Mouse (Mus musculus) thymus, postnatal 14 days (tissue): Measurements from ENCODE around the gene Scoc.
"Not testable (repeated sequence)": the region's sequence is repeated elsewhere in the genome, so short reads cannot be mapped to it uniquely, and the experiment has no call there.

Source experiments
- DNase-seq: peaks from one replicate; pipeline ENCODE4 v3.0.0; 2021

Scoc gene

DNA sequence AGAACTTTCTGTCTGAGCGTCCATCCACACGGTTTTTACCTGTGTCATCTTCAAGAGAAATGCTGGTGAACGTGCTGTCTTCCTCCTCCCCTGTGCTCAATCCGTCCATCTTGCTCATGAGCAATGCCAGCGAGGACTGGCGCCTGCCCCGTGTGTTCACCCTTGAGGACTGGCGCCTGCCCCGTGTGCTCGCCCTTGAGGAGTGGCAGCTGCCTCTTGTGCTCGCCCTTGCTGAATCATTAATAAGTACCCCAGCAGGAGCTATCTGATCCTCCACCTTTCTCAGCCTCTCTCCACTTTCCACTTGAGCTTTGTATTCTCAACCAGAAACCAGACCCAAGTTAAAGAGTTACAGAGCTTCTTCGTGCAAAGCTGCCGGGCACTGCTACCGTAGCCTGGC, at the start of gene Scoc:
Gene Scoc (minus strand): TSS at position 170 of the 400 bp plus-strand sequence.
- no peak for DNase-seq

DNA sequence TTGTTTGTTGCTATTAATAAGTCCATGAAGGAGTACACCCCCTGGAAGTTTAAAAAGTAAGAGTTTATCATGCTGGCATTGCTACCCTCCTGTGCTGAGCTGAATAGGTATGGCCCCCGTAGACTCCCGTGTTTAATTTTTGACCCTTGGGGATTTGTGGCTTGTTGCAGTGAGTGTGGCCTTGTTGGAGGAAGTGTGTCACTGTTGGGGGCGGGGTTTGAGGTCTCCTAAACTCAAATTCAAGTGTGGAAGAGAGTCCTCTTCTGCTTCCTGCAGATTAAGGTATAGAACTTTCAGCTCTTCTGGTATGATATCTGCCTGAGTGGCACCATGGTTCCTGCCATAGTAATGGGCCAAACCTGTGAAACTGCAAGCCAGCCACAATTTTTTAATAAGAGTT, 1.4 kb upstream of the Scoc start:
- DNase-seq: no peak

DNA sequence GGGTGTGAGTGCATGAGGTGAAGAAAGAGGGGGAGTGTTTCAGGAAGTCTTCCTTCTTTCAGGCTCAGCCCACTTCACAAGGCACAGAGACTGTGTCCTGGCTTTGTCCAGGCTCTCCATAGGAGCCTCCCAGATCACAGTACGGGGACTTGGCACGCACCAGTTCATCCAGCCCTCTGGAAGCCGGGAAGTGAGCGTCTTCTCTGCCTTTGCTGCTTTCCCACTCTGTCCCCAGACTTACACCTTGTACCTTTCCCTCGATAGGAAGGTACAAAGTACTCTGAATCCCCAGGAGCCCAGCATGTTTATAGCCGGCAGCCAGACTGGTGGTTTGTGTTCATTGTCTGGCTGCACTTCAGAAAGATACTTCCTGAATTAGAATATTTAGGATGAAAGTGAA, 1.1 kb downstream of the Scoc start:
- no peak for DNase-seq

GRCm38 (mm10) chr8:83451056-83451455, 7.1 kb downstream of the Scoc start:
- peak; percentile 16 for DNase-seq

DNA sequence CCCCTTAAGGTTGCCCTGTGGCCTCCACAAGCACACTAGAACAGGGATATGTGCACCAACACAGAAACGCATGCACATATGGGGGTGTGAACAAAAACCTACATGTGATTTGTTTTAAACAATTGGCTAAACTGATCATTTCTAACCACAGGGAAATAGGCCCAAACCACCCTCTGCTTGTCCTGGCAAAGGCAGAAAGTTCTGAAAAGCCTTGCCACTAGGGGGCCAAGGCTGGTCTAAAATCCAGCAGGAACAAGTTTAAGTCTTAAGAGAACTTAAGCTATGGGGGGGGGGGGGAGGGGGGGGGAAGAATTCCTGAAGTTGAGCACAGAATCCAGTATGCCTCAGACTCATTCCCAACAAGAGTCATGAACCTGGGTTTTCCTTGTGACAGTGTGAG, 8.2 kb downstream of the Scoc start:
- peak; percentile 30 for DNase-seq

DNA sequence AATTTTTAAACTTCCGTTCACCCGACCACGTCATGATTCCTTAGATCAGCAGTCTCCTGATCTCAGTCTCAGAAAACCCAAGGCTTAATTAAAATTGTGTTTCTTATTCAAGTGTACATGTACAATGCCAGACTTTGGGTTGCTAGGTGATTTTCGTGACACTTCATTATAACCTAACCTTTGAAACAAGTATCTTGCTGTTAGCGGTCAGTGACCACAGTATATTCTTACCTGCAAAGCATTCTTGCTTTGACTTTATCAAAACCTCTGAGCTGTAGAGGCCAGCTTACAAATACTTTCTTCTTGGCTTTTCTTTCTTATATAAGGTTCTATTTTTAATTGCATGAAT, 15.2 kb downstream of the Scoc start:
- no peak for DNase-seq

GRCm38 (mm10) chr8:83442243-83443051, 15.7 kb downstream of the Scoc start:
- DNase-seq: peak; percentile 98

- no peak for DNase-seq
These were observed 16.4 kb downstream of the Scoc start for GRCm38 (mm10) chr8:83441656-83442242.

- DNase-seq: no peak
These were observed 21.1 kb downstream of the Scoc start for GRCm38 (mm10) chr8:83437077-83437476.

GRCm38 (mm10) chr8:83429071-83429524, 29.1 kb downstream of the Scoc start:
- peak; percentile 42 for DNase-seq

DNA sequence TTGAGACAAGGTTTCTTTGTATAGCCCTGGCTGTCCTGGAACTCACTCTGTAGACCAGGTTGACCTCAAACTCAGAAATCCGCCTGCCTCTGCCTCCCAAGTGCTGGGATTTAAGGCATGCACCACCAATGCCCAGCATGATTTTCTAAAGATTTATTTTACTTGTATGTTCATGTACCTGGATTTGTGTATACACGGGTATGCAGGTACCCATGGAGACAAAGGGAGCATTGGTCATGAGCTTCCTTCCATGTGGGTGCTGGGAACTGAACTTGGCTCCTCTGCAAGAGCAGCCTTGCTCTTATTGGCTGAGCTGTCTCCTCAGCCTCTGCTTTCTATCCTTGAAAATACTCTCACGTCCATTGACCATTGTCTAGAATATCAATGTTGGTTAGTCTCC, 29.6 kb downstream of the Scoc start:
- DNase-seq: not testable (repeated sequence)

GRCm38 (mm10) chr8:83426949-83427348, 31.2 kb downstream of the Scoc start:
- no peak for DNase-seq

DNA sequence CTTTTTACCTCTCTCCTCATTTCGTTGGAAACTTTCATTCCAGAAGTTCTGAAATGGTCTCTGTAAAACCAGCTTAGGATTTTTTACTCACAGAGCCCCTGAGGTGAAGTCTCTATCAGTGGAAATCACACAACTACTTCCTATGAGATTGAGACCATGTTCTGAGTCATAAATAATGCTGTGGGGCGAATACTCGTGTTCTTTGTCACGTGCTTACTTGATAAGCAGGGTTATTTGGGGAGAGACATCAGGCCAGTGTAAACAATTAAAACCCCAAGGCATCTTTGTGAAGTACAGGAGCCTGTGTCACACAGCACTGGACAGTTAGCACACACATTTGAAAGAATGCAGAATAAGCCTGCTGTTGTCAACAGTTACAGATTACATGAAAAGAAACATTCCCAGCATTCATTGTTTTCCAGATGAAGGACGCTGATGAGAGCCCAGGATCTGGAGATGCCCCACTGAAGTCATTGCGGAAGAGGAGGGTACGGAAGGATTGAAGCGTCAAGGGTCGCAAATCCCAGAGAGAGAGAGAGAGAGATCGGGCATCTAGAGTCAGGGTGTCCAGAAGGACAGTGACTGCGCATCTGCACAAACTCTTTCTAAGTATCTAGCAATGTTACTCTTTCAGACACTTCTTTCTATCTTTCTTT, 32.0 kb downstream of the Scoc start:
- no peak for DNase-seq

GRCm38 (mm10) chr8:83425202-83425601, 33.0 kb downstream of the Scoc start:
- DNase-seq: no peak

- DNase-seq: no peak
These were observed 35.0 kb downstream of the Scoc start for GRCm38 (mm10) chr8:83423032-83423825.

- no peak for DNase-seq
These were observed 36.8 kb downstream of the Scoc start for GRCm38 (mm10) chr8:83421354-83421753.

GRCm38 (mm10) chr8:83418805-83419516, 39.2 kb downstream of the Scoc start:
- DNase-seq: no peak

- no peak for DNase-seq
These were observed 40.2 kb downstream of the Scoc start for GRCm38 (mm10) chr8:83417970-83418369.

DNA sequence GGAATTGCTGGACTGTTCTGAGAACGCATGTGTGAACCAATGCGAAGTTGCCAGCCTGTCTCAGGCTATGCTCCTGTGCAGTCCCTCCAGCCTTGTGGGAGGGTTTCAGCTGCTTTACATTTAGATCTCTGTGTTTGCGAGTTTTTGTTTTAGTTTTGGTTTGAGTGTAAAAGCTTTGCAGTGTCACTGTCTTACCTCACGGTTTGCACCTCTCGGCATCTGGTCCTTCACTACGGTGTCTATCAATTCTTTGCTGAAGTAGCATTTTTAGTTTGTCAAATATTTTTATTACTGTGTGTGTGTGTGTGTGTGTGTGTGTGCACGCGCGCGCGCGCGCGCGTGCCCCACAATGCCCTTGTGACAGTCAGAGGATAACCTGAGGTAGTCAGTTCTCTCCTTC, 41.3 kb downstream of the Scoc start:
- DNase-seq: no peak

- DNase-seq: no peak
These were observed 49.7 kb downstream of the Scoc start for GRCm38 (mm10) chr8:83408496-83408895.

DNA sequence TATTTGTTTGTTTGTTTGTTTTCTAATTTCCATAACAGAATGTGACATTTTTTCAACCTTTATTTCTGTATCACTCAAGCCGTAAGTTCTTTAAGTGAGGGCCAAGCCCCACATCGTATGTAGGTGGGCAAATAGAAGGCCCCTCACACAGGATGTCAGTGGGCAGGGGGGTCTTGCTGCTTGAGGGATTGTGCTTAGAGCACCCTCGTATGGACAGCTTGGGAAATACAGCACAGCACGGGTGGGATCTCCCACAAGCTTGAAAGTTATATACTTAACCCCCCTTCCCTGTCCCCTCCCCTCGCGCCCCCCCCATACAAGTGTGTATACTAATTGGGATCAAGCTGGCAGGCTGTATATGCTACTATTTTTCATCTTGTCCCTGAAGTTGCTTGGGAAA, 51.4 kb downstream of the Scoc start:
- peak; percentile 9 for DNase-seq

- no peak for DNase-seq
These were observed 52.6 kb downstream of the Scoc start for GRCm38 (mm10) chr8:83405548-83405947.

DNA sequence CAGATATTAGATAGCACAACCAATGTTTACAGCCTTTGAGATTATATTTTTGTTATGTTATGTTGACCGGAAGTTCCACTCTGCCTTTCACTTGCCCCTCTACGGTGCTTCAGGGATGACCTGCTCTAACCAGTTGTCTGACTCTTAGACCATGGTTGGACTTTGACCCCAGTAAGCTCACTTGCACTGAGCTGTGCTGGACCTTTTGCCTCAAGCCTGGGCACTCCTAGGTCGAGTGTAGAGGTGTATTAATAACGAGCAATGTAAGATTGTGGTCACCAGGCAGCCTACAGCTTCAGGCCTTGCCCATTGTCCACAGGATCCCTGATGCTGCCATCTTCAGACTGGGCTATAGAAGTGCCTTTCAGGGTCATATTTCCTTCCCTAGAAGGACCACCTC, 60.5 kb downstream of the Scoc start:
- no peak for DNase-seq
